Mouse (Mus musculus) C2C12 (cell line): ENCODE results near the gene Med13l. TPM values are rescaled to one million over a fixed set of nuclear protein-coding genes. Genes with fewer than 3 reads are reported as not detected.

Experiments used
- H3K27me3 ChIP-seq: one replicate; pipeline ENCODE4 v1.6.1; 2011; ENCODE audit not compliant: control insufficient read depth, insufficient read depth, insufficient read length
- H3K36me3 ChIP-seq: one replicate; pipeline ENCODE4 v1.6.1; 2011; ENCODE audit not compliant: control insufficient read depth, insufficient read depth
- H3K4me3 ChIP-seq: one replicate; pipeline ENCODE4 v1.5.1; 2011; ENCODE audit warnings: mild to moderate bottlenecking, control low read depth; ENCODE audit not compliant: poor library complexity, insufficient read depth, severe bottlenecking
- H3K79me2 ChIP-seq: one replicate; pipeline ENCODE4 v1.6.1; 2011; ENCODE audit not compliant: control insufficient read depth, insufficient read depth
- H3K79me3 ChIP-seq: one replicate; pipeline ENCODE4 v1.6.1; 2011; ENCODE audit warnings: low read depth, control low read depth
- H3ac ChIP-seq: one replicate; pipeline ENCODE3; 2011; ENCODE audit warnings: low read depth; ENCODE audit not compliant: control insufficient read depth, insufficient read length
- CEBPB ChIP-seq: IDR thresholded peaks from one replicate; pipeline ENCODE4 v1.6.1; 2011; ENCODE audit warnings: low read depth, mild to moderate bottlenecking, control low read depth, moderate library complexity
- CTCF ChIP-seq: IDR thresholded peaks from one replicate; pipeline ENCODE4 v1.5.1; 2011; ENCODE audit not compliant: control insufficient read depth, insufficient read depth, insufficient read length
- FOSL1 ChIP-seq: IDR thresholded peaks from one replicate; pipeline ENCODE4 v1.8.0; 2011; ENCODE audit warnings: mild to moderate bottlenecking, low read length; ENCODE audit not compliant: poor library complexity, insufficient read depth, severe bottlenecking
- MAX ChIP-seq: IDR thresholded peaks from one replicate; pipeline ENCODE4 v1.6.1; 2011; ENCODE audit warnings: mild to moderate bottlenecking, control low read depth
- MYOD1 ChIP-seq: IDR thresholded peaks from one replicate; pipeline ENCODE4 v1.6.1; 2011; ENCODE audit warnings: low read depth; ENCODE audit not compliant: control insufficient read depth, insufficient read length
- MYOG ChIP-seq: IDR thresholded peaks from one replicate; pipeline ENCODE4 v1.6.1; 2011; ENCODE audit not compliant: control insufficient read depth, insufficient read length; ENCODE audit errors: extremely low read depth
- USF1 ChIP-seq: IDR thresholded peaks from one replicate; pipeline ENCODE4 v1.6.1; 2011; ENCODE audit warnings: low read depth, mild to moderate bottlenecking, control low read depth, moderate library complexity
- polyA plus RNA-seq: library from polyadenylated mRNA; unstranded; fragments of >200 nt; fragmentation: generic; extraction: Trizol; gene quantifications from one replicate; pipeline ENCODE4 v1.2.1, GENCODE M21; 2012; ENCODE audit warnings: missing spikeins

Gene Med13l
- polyA plus RNA-seq, 1 experiment = 6.7 TPM

- Histone ChIP-seq H3K79me3 (peaks cover 68% of the 10 kb centered on the region), H3K36me3 (no peaks in the 10 kb centered on the region), H3ac (no peak overlapping the region), H3K4me3 (no peak overlapping the region), H3K27me3 (no peaks in the 10 kb centered on the region), H3K79me2 (peaks cover 100% of the 10 kb centered on the region)
- TF ChIP-seq MYOD1 (no peak), CEBPB (no peak), FOSL1 (no peak), USF1 (no peak), CTCF (no peak), MYOG (no peak), MAX (no peak)
Observed at GRCm38 (mm10) chr5:118588381-118588925, 28.0 kb downstream of the Med13l start.

- Histone ChIP-seq H3K4me3 (no peak overlapping the region), H3K79me2 (peaks cover 100% of the 10 kb centered on the region), H3K36me3 (no peaks in the 10 kb centered on the region), H3ac (no peak overlapping the region), H3K27me3 (no peaks in the 10 kb centered on the region), H3K79me3 (peaks cover 61% of the 10 kb centered on the region)
- no peak for TF ChIP-seq CTCF
- no peak for TF ChIP-seq MYOG
- no peak for TF ChIP-seq MAX
- no peak for TF ChIP-seq CEBPB
- TF ChIP-seq FOSL1 = no peak
- TF ChIP-seq MYOD1 = no peak
- TF ChIP-seq USF1 = no peak
Observed at GRCm38 (mm10) chr5:118589186-118589892, 28.9 kb downstream of the Med13l start.

GRCm38 (mm10) chr5:118590868-118591267 is 30.4 kb downstream of the Med13l start:
- Histone ChIP-seq H3K4me3 (no peak overlapping the region), H3ac (no peak overlapping the region), H3K36me3 (peaks cover 3% of the 10 kb centered on the region), H3K79me3 (peaks cover 59% of the 10 kb centered on the region), H3K79me2 (peaks cover 100% of the 10 kb centered on the region), H3K27me3 (no peaks in the 10 kb centered on the region)
- TF ChIP-seq MYOG (no peak), CEBPB (no peak), CTCF (no peak), FOSL1 (no peak), MAX (no peak), USF1 (no peak), MYOD1 (no peak)

GRCm38 (mm10) chr5:118591826-118592499 is 31.5 kb downstream of the Med13l start:
- H3ac ChIP-seq = no peak overlapping the region
- no peaks in the 10 kb centered on the region for H3K27me3 ChIP-seq
- H3K79me2 ChIP-seq = peaks cover 100% of the 10 kb centered on the region
- H3K4me3 ChIP-seq = no peak overlapping the region
- H3K36me3 ChIP-seq = peaks cover 3% of the 10 kb centered on the region
- H3K79me3 ChIP-seq = peaks cover 53% of the 10 kb centered on the region
- no peak for TF ChIP-seq MYOG
- TF ChIP-seq MAX = no peak
- TF ChIP-seq FOSL1 = no peak
- no peak for TF ChIP-seq CTCF
- no peak for TF ChIP-seq USF1
- no peak for TF ChIP-seq CEBPB
- no peak for TF ChIP-seq MYOD1

GRCm38 (mm10) chr5:118594470-118595236 is 34.2 kb downstream of the Med13l start:
- Histone ChIP-seq H3K79me3 (peaks cover 43% of the 10 kb centered on the region), H3K36me3 (peaks cover 3% of the 10 kb centered on the region), H3K79me2 (peaks cover 100% of the 10 kb centered on the region), H3K27me3 (no peaks in the 10 kb centered on the region), H3K4me3 (no peak overlapping the region), H3ac (peak overlapping the region; percentile 4)
- TF ChIP-seq CTCF (peak; percentile 55), FOSL1 (no peak)
